Mouse (Mus musculus) myocyte (in vitro differentiated cells): Measurements from ENCODE around the gene Itch. TPM values are rescaled to one million over a fixed set of nuclear protein-coding genes. Genes with fewer than 3 reads are reported as not detected.

Experiments
- H3K27me3 ChIP-seq: one replicate; pipeline ENCODE4 v1.6.1; 2011; ENCODE audit not compliant: control insufficient read depth, insufficient read depth, insufficient read length
- H3K36me3 ChIP-seq: one replicate; pipeline ENCODE4 v1.6.1; 2011; ENCODE audit not compliant: control insufficient read depth, insufficient read depth
- H3K4me2 ChIP-seq: one replicate; pipeline ENCODE4 v1.6.1; 2011; ENCODE audit warnings: low read depth, control low read depth
- H3K4me3 ChIP-seq: one replicate; pipeline ENCODE4 v1.5.1; 2011; ENCODE audit warnings: mild to moderate bottlenecking, control low read depth, moderate library complexity
- H3K79me2 ChIP-seq: one replicate; pipeline ENCODE4 v1.6.1; 2011; ENCODE audit not compliant: control insufficient read depth, insufficient read depth
- H3ac ChIP-seq: one replicate; pipeline ENCODE4 v1.6.1; 2011; ENCODE audit not compliant: control insufficient read depth, insufficient read length
- CEBPB ChIP-seq: IDR thresholded peaks from 2 replicates; pipeline ENCODE4 v1.6.1; 2011; ENCODE audit warnings: mild to moderate bottlenecking, moderate library complexity; ENCODE audit not compliant: poor library complexity, insufficient read depth, severe bottlenecking
- E2F4 ChIP-seq: IDR thresholded peaks from one replicate; pipeline ENCODE4 v1.6.1; 2011; ENCODE audit warnings: mild to moderate bottlenecking, control low read depth, moderate library complexity; ENCODE audit not compliant: insufficient read depth
- MAX ChIP-seq: IDR thresholded peaks from one replicate; pipeline ENCODE4 v1.6.1; 2011; ENCODE audit warnings: low read depth, mild to moderate bottlenecking, control low read depth
- MYOD1 ChIP-seq, 3 experiments: IDR thresholded peaks; one replicate each; pipeline ENCODE4 v1.6.1; 2011; ENCODE audit warnings: control low read depth in 2 of 3, low read depth in 2 of 3, mild to moderate bottlenecking in 2 of 3, moderate library complexity in 1 of 3; ENCODE audit not compliant: insufficient read length in 2 of 3, control insufficient read depth in 1 of 3
- MYOG ChIP-seq, 3 experiments: IDR thresholded peaks; one replicate each; pipeline ENCODE4 v1.6.1; 2011; ENCODE audit warnings: control low read depth in 2 of 3, low read depth in 2 of 3, mild to moderate bottlenecking in 2 of 3; ENCODE audit not compliant: insufficient read length in 2 of 3, control insufficient read depth in 1 of 3, insufficient read depth in 1 of 3
- POLR2A ChIP-seq: IDR thresholded peaks from one replicate; pipeline ENCODE4 v1.6.1; 2011; ENCODE audit warnings: low read depth, mild to moderate bottlenecking, control low read depth, moderate library complexity; ENCODE audit not compliant: insufficient read length
- POLR2AphosphoS2 ChIP-seq: IDR thresholded peaks from one replicate; pipeline ENCODE4 v1.6.1; 2011; ENCODE audit warnings: low read depth, control low read depth; ENCODE audit not compliant: insufficient read length
- REST ChIP-seq: IDR thresholded peaks from one replicate; pipeline ENCODE4 v1.6.1; 2011; ENCODE audit warnings: mild to moderate bottlenecking, control low read depth, moderate library complexity; ENCODE audit not compliant: insufficient read depth, insufficient read length
- SRF ChIP-seq: IDR thresholded peaks from one replicate; pipeline ENCODE4 v1.6.1; 2011; ENCODE audit warnings: low read depth; ENCODE audit not compliant: control insufficient read depth, insufficient read length
- TCF12 ChIP-seq: IDR thresholded peaks from one replicate; pipeline ENCODE4 v1.6.1; 2011; ENCODE audit warnings: mild to moderate bottlenecking, control low read depth; ENCODE audit not compliant: poor library complexity, insufficient read depth, severe bottlenecking
- TCF3 ChIP-seq: IDR thresholded peaks from one replicate; pipeline ENCODE4 v1.6.1; 2011; ENCODE audit warnings: low read depth, control low read depth; ENCODE audit not compliant: insufficient read length
- USF1 ChIP-seq: IDR thresholded peaks from one replicate; pipeline ENCODE4 v1.6.1; 2011; ENCODE audit warnings: low read depth, mild to moderate bottlenecking, control low read depth, moderate library complexity
- polyA plus RNA-seq: library from polyadenylated mRNA; unstranded; fragments of >200 nt; fragmentation: generic; extraction: Trizol; gene quantifications from one replicate; pipeline ENCODE4 v1.2.1, GENCODE M21; 2012; ENCODE audit warnings: missing spikeins

Itch gene
- polyA plus RNA-seq, 1 experiment: 8.8 TPM

DNA sequence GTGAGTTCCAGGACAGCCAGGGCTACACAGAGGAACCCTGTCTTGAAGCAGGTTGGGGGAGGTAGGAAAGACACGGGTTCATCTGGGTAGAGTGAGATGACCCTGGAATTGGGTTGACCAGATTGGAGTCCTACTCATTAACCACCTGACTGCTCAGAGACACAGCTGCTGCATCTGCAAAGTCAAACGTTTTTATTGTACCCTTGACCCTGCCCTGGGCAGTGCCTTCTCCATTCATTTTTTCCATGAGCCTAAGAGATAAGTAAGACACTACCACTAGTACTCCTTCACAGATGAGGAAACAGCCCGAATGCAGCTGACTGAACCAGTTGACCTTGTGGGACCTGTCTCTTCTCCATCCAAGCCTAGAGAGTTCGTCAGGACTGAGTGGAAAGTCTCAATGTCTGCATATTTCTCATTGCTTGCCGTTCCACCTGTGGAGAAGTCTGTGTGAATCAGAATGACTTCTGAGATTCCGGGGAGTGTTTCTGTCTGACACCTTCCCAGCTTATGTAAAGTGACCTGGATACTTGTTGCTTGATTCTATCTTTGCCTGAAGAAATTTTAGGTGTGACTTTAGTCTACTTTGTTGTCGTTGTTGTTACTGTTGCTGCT lies 18.0 kb upstream of the Itch start:
- no peaks in the 10 kb centered on the region for H3K36me3 ChIP-seq
- H3K79me2 ChIP-seq: no peaks in the 10 kb centered on the region
- H3ac ChIP-seq: no peak overlapping the region
- TF ChIP-seq REST: no peak
- no peak overlapping the region for H3K4me2 ChIP-seq
- H3K27me3 ChIP-seq: no peaks in the 10 kb centered on the region
- no peak overlapping the region for H3K4me3 ChIP-seq

- Histone ChIP-seq H3K36me3 (no peaks in the 10 kb centered on the region), H3K4me2 (peak overlapping the region; percentile 84), H3K27me3 (no peaks in the 10 kb centered on the region), H3K79me2 (peaks cover 42% of the 10 kb centered on the region), H3ac (peak overlapping the region; percentile 54), H3K4me3 (peak overlapping the region; percentile 70)
- TF ChIP-seq USF1 (no peak), MYOG (IDR thresholded peaks at IDR 0.05; ENCODE audit: control insufficient read depth in 1 of 3, insufficient read depth in 1 of 3, insufficient read length in 2 of 3, low read depth in 2 of 3) (no peak), MAX (no peak), POLR2A (no peak), POLR2AphosphoS2 (no peak), MYOD1 (IDR thresholded peaks at IDR 0.05; ENCODE audit: control insufficient read depth in 1 of 3, insufficient read length in 2 of 3, low read depth in 2 of 3) (no peak), REST (no peak), E2F4 (no peak), CEBPB (no peak), TCF12 (no peak), SRF (no peak), TCF3 (no peak)
Observed at GRCm38 (mm10) chr2:155133977-155134860, 910 bp downstream of the Itch start.

GRCm38 (mm10) chr2:155135092-155135491 lies 1.8 kb downstream of the Itch start:
- TF ChIP-seq USF1: no peak
- TF ChIP-seq TCF12: no peak
- no peak for TF ChIP-seq MYOG (IDR thresholded peaks at IDR 0.05; ENCODE audit: control insufficient read depth in 1 of 3, insufficient read depth in 1 of 3, insufficient read length in 2 of 3, low read depth in 2 of 3)
- TF ChIP-seq MAX: no peak
- no peak for TF ChIP-seq POLR2A
- no peak for TF ChIP-seq SRF
- TF ChIP-seq REST: no peak
- TF ChIP-seq TCF3: no peak
- no peak for TF ChIP-seq POLR2AphosphoS2
- H3K79me2 ChIP-seq: peaks cover 42% of the 10 kb centered on the region
- H3K36me3 ChIP-seq: no peaks in the 10 kb centered on the region
- H3K27me3 ChIP-seq: no peaks in the 10 kb centered on the region
- peak overlapping the region; percentile 84 for H3K4me2 ChIP-seq
- H3K4me3 ChIP-seq: peak overlapping the region; percentile 70
- H3ac ChIP-seq: no peak overlapping the region

- H3K4me3 ChIP-seq: no peak overlapping the region
- peaks cover 3% of the 10 kb centered on the region for H3K36me3 ChIP-seq
- H3K4me2 ChIP-seq: peak overlapping the region; percentile 84
- no peaks in the 10 kb centered on the region for H3K27me3 ChIP-seq
- H3K79me2 ChIP-seq: peaks cover 42% of the 10 kb centered on the region
- no peak overlapping the region for H3ac ChIP-seq
- TF ChIP-seq TCF3 (no peak), USF1 (no peak), SRF (no peak), E2F4 (no peak), MYOD1 (IDR thresholded peaks at IDR 0.05; ENCODE audit: control insufficient read depth in 1 of 3, insufficient read length in 2 of 3, low read depth in 2 of 3) (no peak), MYOG (IDR thresholded peaks at IDR 0.05; ENCODE audit: control insufficient read depth in 1 of 3, insufficient read depth in 1 of 3, insufficient read length in 2 of 3, low read depth in 2 of 3) (no peak), CEBPB (no peak), POLR2A (no peak), MAX (no peak), TCF12 (no peak), POLR2AphosphoS2 (no peak), REST (no peak)
Observed at GRCm38 (mm10) chr2:155135534-155135933, 2.2 kb downstream of the Itch start.
